Mouse (Mus musculus) small intestine, adult 2 months (tissue): Measurements from ENCODE around the gene Bicd2.

Experiments
- CTCF ChIP-seq: fragments of 200-500 bp; IDR thresholded peaks from 2 replicates; pipeline ENCODE4 v1.5.1; 2012; ENCODE audit warnings: low read depth, mild to moderate bottlenecking, control low read depth, inconsistent platforms, low read length, moderate library complexity, mixed read lengths; ENCODE audit not compliant: insufficient replicate concordance, insufficient read length; ENCODE audit errors: extremely low read depth
- POLR2A ChIP-seq: fragments of 200-500 bp; IDR thresholded peaks from 2 replicates; pipeline ENCODE4 v1.6.1; 2012; ENCODE audit warnings: low read depth, mild to moderate bottlenecking, control low read depth, inconsistent platforms, low read length, moderate library complexity

DNA sequence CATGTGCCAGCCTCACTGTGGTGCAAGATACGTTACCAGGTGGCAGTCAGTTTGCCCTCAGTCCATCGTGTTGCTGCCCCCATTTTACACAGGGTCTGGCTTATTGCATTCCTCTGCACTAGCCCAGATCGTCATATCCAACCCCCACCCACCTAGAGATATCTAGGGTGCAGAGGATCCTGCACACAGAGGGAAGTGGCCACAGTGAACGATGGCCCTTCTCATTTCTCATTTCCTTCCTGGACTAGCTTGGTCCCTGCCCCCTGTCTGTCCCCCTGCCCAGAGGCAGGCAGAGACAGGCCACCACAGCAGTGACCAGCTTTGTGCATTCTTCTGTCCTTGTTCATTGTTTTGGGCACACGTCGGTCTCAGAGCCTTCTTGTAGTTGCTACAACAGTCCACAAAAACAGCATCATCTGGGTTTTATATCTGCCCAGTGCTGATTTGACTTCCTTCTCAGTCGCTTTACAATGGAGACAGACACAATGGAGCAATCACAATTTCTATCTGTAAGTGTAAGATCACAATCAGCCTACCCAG is 34.5 kb upstream of the Bicd2 start:
- TF ChIP-seq CTCF (no peak), POLR2A (no peak)
